Mouse (Mus musculus): ENCODE measurements at regions not wholly inside any gene's neighbourhood (a gene's known extent, or its start where the extent isn't known, plus 50 kb on each side); places are given as distances from the start of the nearest gene placed in this dataset.

DNA sequence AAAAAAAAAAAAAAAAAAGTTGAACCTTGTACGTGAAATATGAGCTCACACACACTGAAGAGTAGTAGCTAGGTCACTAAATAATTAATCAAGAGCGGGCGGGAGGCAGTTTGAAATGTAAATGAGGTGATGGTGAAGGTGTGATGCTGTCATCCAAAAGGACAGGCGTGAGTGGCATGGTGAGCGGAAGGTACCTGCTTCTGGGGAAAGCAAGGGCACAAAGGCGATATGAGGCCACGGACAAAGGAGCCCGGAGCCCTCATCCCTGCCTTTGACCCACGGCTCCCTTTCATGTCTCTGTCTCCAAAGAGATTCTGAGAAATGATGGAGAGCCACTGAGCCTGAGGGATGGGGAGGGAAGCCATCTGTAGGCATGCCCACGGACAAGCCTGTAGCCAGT, 107.1 kb upstream of the Pou3f3 start:
- TF ChIP-seq CTCF (IDR thresholded peaks at IDR 0.05) (no peak), EP300 (IDR thresholded peaks at IDR 0.05; ENCODE audit: insufficient read depth, low read depth, low read length) (no peak), POLR2A (IDR thresholded peaks at IDR 0.05; ENCODE audit: insufficient read depth, low read depth, low read length) (no peak)

Measured in heart, adult 2 months (tissue).